Mouse (Mus musculus): ENCODE data around the gene Gpr155.

DNA sequence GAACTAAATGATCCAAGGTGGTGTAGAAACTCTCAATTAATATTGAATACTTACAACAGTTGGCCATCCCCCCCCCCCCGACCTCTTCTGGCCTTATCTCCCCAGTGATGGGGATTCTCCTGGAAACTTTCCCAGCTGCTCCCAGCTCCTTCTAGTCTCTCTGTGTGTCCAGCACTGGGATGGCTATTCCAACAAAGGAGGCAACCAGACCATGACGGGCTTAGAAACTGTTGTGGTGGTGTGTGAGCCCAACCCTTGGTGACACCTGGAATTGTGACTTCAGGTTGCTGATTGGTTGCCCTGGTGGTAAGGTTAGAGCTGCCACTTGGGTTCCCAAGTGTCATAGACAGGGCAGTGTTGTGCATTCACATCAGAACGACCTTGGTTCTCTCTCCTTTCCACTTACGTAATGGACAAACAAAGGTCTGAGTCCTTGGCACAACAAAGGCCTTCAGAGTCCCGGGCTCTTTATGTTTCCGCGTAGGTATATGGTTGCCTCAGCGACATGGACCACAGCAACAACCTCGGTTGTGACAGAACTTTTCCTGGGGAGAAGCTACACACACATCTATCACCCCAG lies 20.1 kb upstream of the Gpr155 start:
- no peak for TF ChIP-seq POLR2A (IDR thresholded peaks at IDR 0.05; ENCODE audit: borderline replicate concordance, low read depth, low read length)
- no peak for TF ChIP-seq CTCF (IDR thresholded peaks at IDR 0.05; ENCODE audit: low read depth, low read length)

Measured in bone marrow macrophage, adult 2 months (primary cell).